ENCODE assay signal across 8 mouse cellular contexts in the genomic region with DNA sequence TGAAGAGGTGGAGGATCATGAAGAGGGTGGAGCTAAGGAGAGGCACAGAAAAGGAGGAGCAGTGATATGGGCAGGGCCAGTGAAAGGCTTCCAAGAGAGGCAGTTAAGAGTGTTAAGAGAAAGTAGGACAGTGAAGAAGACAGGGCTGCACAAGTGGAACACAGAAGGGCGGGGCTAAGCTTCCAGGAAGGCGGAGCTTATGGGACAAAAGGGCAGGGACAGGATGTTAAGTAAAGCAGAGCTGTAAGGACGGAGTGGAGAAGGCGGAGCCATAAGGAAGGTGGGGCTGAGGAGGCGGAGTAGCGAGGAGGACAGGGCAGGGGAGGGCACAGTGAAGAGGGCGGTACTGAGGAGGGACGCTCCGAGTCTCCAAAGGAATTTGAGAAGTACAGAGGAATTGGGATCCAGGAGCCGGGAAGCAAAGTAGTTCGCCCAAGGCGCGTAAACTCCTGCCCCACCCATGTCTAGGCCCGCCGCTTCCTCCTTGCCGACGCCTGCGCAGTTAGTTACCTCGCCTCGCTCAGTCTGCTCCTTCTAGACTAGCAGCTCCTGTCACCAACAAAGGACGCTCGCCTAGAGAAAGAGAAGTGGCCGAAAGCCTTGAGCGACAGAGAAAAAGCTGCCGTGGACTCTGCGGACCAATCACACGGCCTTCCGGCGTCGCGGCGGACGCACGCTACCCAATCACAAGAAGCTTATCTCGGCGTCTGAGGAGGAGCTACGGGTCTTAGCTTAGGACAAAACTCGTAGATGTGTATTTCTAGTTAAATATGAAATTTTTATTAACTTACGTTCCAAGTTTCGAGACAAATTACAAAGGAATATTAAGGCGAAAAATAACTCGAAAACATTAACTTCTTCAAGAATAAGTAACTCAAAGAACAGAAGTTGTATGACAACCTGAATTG. TPM values are rescaled to one million over a fixed set of nuclear protein-coding genes. Genes with fewer than 3 reads are reported as not detected.
DNase-seq lines count a peak whose midpoint lies in the region; ATAC-seq lines count a peak whose summit lies in the region.

Gene Pdcl, minus strand, starts transcription at position 700 of the 908 bp plus-strand sequence.

- peak within 1 kb of the TSS; percentile 72 for H3K9ac ChIP-seq in hindbrain, embryonic 11.5 days (ENCODE audit: low read depth, low read length)

- H3K4me2 ChIP-seq in hindbrain, embryonic 11.5 days (replicated peaks; ENCODE audit: low read depth, low read length): peak within 1 kb of the TSS; percentile 30

- peak within 1 kb of the TSS; percentile 92 for H3K27ac ChIP-seq in hindbrain, embryonic 11.5 days (ENCODE audit: low read depth, low read length)

- H3K27me3 ChIP-seq in hindbrain, embryonic 11.5 days (ENCODE audit: control insufficient read depth, insufficient read depth, low read length): no peaks in the 10 kb centered on the region

- peak; percentile 99 for ATAC-seq in hindbrain, embryonic 11.5 days (ENCODE audit: low FRiP score)

- no peaks in the 10 kb centered on the region for H3K9me3 ChIP-seq in hindbrain, embryonic 11.5 days (ENCODE audit: control insufficient read depth, low read length)

- H3K4me1 ChIP-seq in hindbrain, embryonic 11.5 days (replicated peaks; ENCODE audit: control insufficient read depth, insufficient read depth, low read length): no peaks in the 10 kb centered on the region

- peaks cover 10% of the 10 kb centered on the region; the same call in 1 of the 2 replicates for H3K36me3 ChIP-seq in hindbrain, embryonic 11.5 days (ENCODE audit: control insufficient read depth, insufficient read depth, low read length)

- peak; percentile 96 for DNase-seq in Muller cell, postnatal 12 days (ENCODE audit: inconsistent ontology term)
- DNase-seq in cerebellum, adult 9-11 months: peak; percentile 90
- peak; percentile 82 to 94 for DNase-seq in frontal cortex, adult 2 months (ENCODE audit: extremely low spot score in 1 of 2, low spot score in 1 of 2)
- DNase-seq in hindbrain, embryonic 11.5 days (ENCODE audit: low spot score): peak; percentile 90
- DNase-seq in layer of hippocampus, postnatal 10 days (ENCODE audit: low spot score in 2 of 2): peak; percentile 80 to 85
- DNase-seq in lung, postnatal 10 days: peak; percentile 98
- peak; percentile 85 for DNase-seq in ovary, postnatal 36 days (ENCODE audit: low spot score)
- DNase-seq in thymus, postnatal 25 days: peak; percentile 97

- under 1% methylated on average over 41 of the region's 42 CpGs for WGBS in hindbrain, embryonic 11.5 days

- H3K4me3 ChIP-seq in hindbrain, embryonic 11.5 days (ENCODE audit: low read depth, low read length): peak within 1 kb of the TSS; percentile 67

RNA-seq across cellular contexts. Expression of gene Pdcl, which starts in this region (rescaled TPM):
- polyA plus RNA-seq in frontal cortex, adult 2 months (2012; rRNA removed): 25.3 and 29.4 TPM in 2 replicates
- 76.5 and 83.5 TPM in 2 replicates for polyA plus RNA-seq in hindbrain, embryonic 11.5 days (2014; fragmentation: Nextera tagmentation; extraction: Ambion mirVana)
- 10 to 100 TPM; 31.2 to 32.5 TPM for total RNA-seq in layer of hippocampus, postnatal 10 days (2021)

Comparison
In these comparisons a context has a peak if more than half of its experiments do, and no peak if none do; other contexts are left out.
1. Peak in every context shown above with its lines: DNase-seq, ATAC-seq, H3K4me3 ChIP-seq and H3K27ac ChIP-seq.